Mouse (Mus musculus): ENCODE measurements around the gene 1700014D04Rik. TPM values are rescaled to one million over a fixed set of nuclear protein-coding genes. Genes with fewer than 3 reads are reported as not detected.
"Not testable (repeated sequence)": the region's sequence is repeated elsewhere in the genome, so short reads cannot be mapped to it uniquely, and the experiment has no call there.

Gene 1700014D04Rik
- total RNA-seq, 2 experiments from 2014 or later = 0.87 to 1.4 TPM

GRCm38 (mm10) chr13:59741096-59741495, 5.5 kb downstream of the 1700014D04Rik start:
- intact Hi-C loops (cut with DNase I) = no loop called here

GRCm38 (mm10) chr13:59739397-59739796, 7.2 kb downstream of the 1700014D04Rik start:
- intact Hi-C loops (cut with DNase I) = no loop called here
- no peak for DNase-seq (ENCODE audit: low spot score in 2 of 2)

More at GRCm38 (mm10) chr13:59741096-59741495, 5.5 kb downstream of the 1700014D04Rik start:
- no peak for DNase-seq (ENCODE audit: low spot score in 2 of 2)

- intact Hi-C loops (cut with DNase I) = no loop called here
- no peak for DNase-seq (ENCODE audit: low spot score in 2 of 2)
Measured at GRCm38 (mm10) chr13:59738455-59738854, 8.1 kb downstream of the 1700014D04Rik start.

GRCm38 (mm10) chr13:59735190-59735589, 11.4 kb downstream of the 1700014D04Rik start:
- no peak for DNase-seq (ENCODE audit: low spot score in 2 of 2)
- intact Hi-C loops (cut with DNase I) = no loop called here

- intact Hi-C loops (cut with DNase I); DNase-seq (ENCODE audit: low spot score in 2 of 2): not testable (repeated sequence)
Measured at GRCm38 (mm10) chr13:59734347-59734746, 12.2 kb downstream of the 1700014D04Rik start.

- DNase-seq (ENCODE audit: low spot score in 2 of 2) = no peak
- intact Hi-C loops (cut with DNase I) = no loop called here
Measured at GRCm38 (mm10) chr13:59733936-59734335, 12.6 kb downstream of the 1700014D04Rik start.

- intact Hi-C loops (cut with DNase I) = no loop called here
Measured at GRCm38 (mm10) chr13:59731652-59732051, 14.9 kb downstream of the 1700014D04Rik start, which contains the start of gene Spata31d1d. TSS of gene Spata31d1d (minus strand) at chr13:59731752.

GRCm38 (mm10) chr13:59728378-59729093, 18.0 kb downstream of the 1700014D04Rik start:
- peak; percentile 86 to 90 for DNase-seq (ENCODE audit: low spot score in 2 of 2)
- intact Hi-C loops (cut with DNase I) = loop anchor here (5.0 kb wide), 3 partner anchors 51 to 211 kb away; partner anchors contain the start of gene Golm1

More at GRCm38 (mm10) chr13:59731652-59732051, 14.9 kb downstream of the 1700014D04Rik start, which contains the start of gene Spata31d1d:
- DNase-seq (ENCODE audit: low spot score in 2 of 2) = no peak

- DNase-seq (ENCODE audit: low spot score in 2 of 2) = no peak
- intact Hi-C loops (cut with DNase I) = loop anchor here (5.0 kb wide), 3 partner anchors 49 to 209 kb away; partner anchors contain the start of gene Golm1
Measured at GRCm38 (mm10) chr13:59726139-59726867, 20.2 kb downstream of the 1700014D04Rik start.

- intact Hi-C loops (cut with DNase I); DNase-seq (ENCODE audit: low spot score in 2 of 2): not testable (repeated sequence)
Measured at GRCm38 (mm10) chr13:59722089-59722488, 24.5 kb downstream of the 1700014D04Rik start.

GRCm38 (mm10) chr13:59719475-59719874, 27.1 kb downstream of the 1700014D04Rik start:
- intact Hi-C loops (cut with DNase I) = no loop called here
- no peak for DNase-seq (ENCODE audit: low spot score in 2 of 2)

GRCm38 (mm10) chr13:59718857-59719440, 27.6 kb downstream of the 1700014D04Rik start:
- intact Hi-C loops (cut with DNase I); DNase-seq (ENCODE audit: low spot score in 2 of 2): not testable (repeated sequence)

- intact Hi-C loops (cut with DNase I) = no loop called here
- DNase-seq (ENCODE audit: low spot score in 2 of 2) = no peak
Measured at GRCm38 (mm10) chr13:59713710-59714109, 32.8 kb downstream of the 1700014D04Rik start.

- intact Hi-C loops (cut with DNase I); DNase-seq (ENCODE audit: low spot score in 2 of 2): not testable (repeated sequence)
Measured at GRCm38 (mm10) chr13:59711984-59712383, 34.6 kb downstream of the 1700014D04Rik start, which contains the start of gene Spata31d1b. TSS of gene Spata31d1b (plus strand) at chr13:59712284.

- intact Hi-C loops (cut with DNase I) = no loop called here
- no peak for DNase-seq (ENCODE audit: low spot score in 2 of 2)
Measured at GRCm38 (mm10) chr13:59710230-59710629, 36.3 kb downstream of the 1700014D04Rik start, which contains the start of gene Spata31d1a. TSS of gene Spata31d1a (minus strand) at chr13:59710330.

- intact Hi-C loops (cut with DNase I) = no loop called here
- peak in 1 of 2 experiments; percentile 34 for DNase-seq (ENCODE audit: low spot score in 2 of 2)
Measured at GRCm38 (mm10) chr13:59704562-59704961, 42.0 kb downstream of the 1700014D04Rik start.

GRCm38 (mm10) chr13:59703514-59703913, 43.0 kb downstream of the 1700014D04Rik start:
- intact Hi-C loops (cut with DNase I) = no loop called here
- peak; percentile 22 to 78 for DNase-seq (ENCODE audit: low spot score in 2 of 2)

GRCm38 (mm10) chr13:59700137-59700536, 46.4 kb downstream of the 1700014D04Rik start:
- DNase-seq (ENCODE audit: low spot score in 2 of 2); intact Hi-C loops (cut with DNase I): not testable (repeated sequence)

GRCm38 (mm10) chr13:59699131-59699530, 47.4 kb downstream of the 1700014D04Rik start:
- peak in 1 of 2 experiments; percentile 70 for DNase-seq (ENCODE audit: low spot score in 2 of 2)
- intact Hi-C loops (cut with DNase I) = no loop called here

GRCm38 (mm10) chr13:59695781-59696180, 50.8 kb downstream of the 1700014D04Rik start:
- DNase-seq (ENCODE audit: low spot score in 2 of 2) = no peak
- intact Hi-C loops (cut with DNase I) = no loop called here
